Mouse (Mus musculus) liver, embryonic 12.5 days (tissue): Measurements from ENCODE around the gene Tmem229b. TPM values are rescaled to one million over a fixed set of nuclear protein-coding genes. Genes with fewer than 3 reads are reported as not detected.
"Not testable (repeated sequence)": the region's sequence is repeated elsewhere in the genome, so short reads cannot be mapped to it uniquely, and the experiment has no call there.

Source experiments
- ATAC-seq: fragments of 200-750 bp; cut with Nextera tagmentation; 2 replicates; pipeline ENCODE4 v1.8.0; 2017; ENCODE audit warnings: moderate number of reproducible peaks, mild to moderate bottlenecking, moderate library complexity
- H3K27ac ChIP-seq: fragments of 300-500 bp; sonication (generic); 2 replicates; pipeline ENCODE4 v1.5.1; 2016; ENCODE audit warnings: mild to moderate bottlenecking
- H3K27me3 ChIP-seq: fragments of 300-500 bp; sonication (generic); replicated peaks from 2 replicates; pipeline ENCODE4 v1.6.1; 2016; ENCODE audit warnings: mild to moderate bottlenecking, moderate library complexity
- H3K36me3 ChIP-seq: fragments of 300-500 bp; sonication (generic); 2 replicates; pipeline ENCODE4 v1.6.1; 2016; ENCODE audit warnings: mild to moderate bottlenecking, moderate library complexity
- H3K4me1 ChIP-seq: fragments of 300-500 bp; sonication (generic); 2 replicates; pipeline ENCODE4 v1.6.1; 2016
- H3K4me2 ChIP-seq: fragments of 300-500 bp; sonication (generic); 2 replicates; pipeline ENCODE4 v1.6.1; 2016; ENCODE audit warnings: mild to moderate bottlenecking, moderate library complexity
- H3K4me3 ChIP-seq: fragments of 300-500 bp; sonication (generic); 2 replicates; pipeline ENCODE4 v1.5.1; 2016; ENCODE audit warnings: mild to moderate bottlenecking, moderate library complexity
- H3K9ac ChIP-seq: fragments of 300-500 bp; sonication (generic); 2 replicates; pipeline ENCODE4 v1.6.1; 2016; ENCODE audit warnings: mild to moderate bottlenecking, moderate library complexity
- H3K9me3 ChIP-seq: fragments of 300-500 bp; sonication (generic); replicated peaks from 2 replicates; pipeline ENCODE4 v1.6.1; 2016; ENCODE audit warnings: mild to moderate bottlenecking, moderate library complexity
- WGBS: fragments of 180-500 bp; shearing (Covaris S2); methylation state at CpG from one replicate; pipeline ENCODE4 v1.1.7; 2016; ENCODE audit not compliant: insufficient replicate concordance; 5-methylcytosine and 5-hydroxymethylcytosine counted together
- polyA plus RNA-seq: library from polyadenylated mRNA; unstranded; fragments of >200 nt; fragmentation: Nextera tagmentation; extraction: Ambion mirVana; gene quantifications from 2 replicates; pipeline ENCODE4 v1.2.1, GENCODE M21; 2016

Tmem229b gene
- polyA plus RNA-seq, 1 experiment from 2014 or later, result 3.8 TPM

DNA sequence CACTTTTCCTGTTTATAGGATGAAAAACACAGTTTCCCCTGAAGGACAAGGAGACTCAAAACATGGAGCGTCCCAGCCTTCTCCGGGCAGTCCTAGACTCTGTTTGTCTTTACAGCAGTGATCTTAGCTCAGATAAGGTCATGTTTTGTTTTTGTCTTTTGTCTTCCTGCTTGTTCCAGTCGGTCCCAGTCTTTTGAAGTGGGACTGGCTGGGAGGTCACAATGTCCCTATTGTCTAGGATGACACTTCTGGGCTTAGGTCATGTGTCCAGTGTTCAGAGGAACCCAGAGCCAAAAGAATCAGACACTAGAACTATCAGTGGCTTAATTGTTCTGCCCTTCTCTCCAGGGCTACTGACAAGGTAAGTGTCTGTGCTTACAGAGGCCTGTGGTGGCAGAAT is 27.9 kb upstream of the Tmem229b start:
- Histone ChIP-seq H3K4me3 (no peak overlapping the region), H3K4me1 (no peaks in the 10 kb centered on the region), H3K9me3 (no peaks in the 10 kb centered on the region), H3K36me3 (no peaks in the 10 kb centered on the region), H3K27me3 (peaks cover 19% of the 10 kb centered on the region), H3K4me2 (no peak overlapping the region), H3K9ac (no peak overlapping the region), H3K27ac (no peak overlapping the region)
- no peak for ATAC-seq
- 28% methylated on average over 3 of the region's 3 CpGs for WGBS

DNA sequence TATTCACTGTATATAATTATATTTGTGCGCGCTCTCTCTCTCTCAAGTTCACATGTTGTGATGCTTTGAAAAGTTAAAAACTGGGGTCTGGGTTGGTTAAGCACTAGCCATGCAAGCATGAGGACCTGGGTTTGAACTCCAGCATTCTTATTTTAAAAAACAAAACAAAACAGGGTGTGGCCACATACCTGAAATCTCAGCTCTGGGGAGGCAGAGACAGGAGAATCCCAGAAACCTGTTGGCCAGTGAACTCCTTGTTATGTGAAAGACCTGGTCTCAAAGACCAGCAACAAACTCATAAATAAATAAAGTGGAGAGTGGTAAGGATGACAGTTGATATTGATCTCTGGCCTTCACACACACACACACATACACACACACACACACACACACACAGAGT is 26.9 kb upstream of the Tmem229b start:
- Histone ChIP-seq H3K27me3 (peaks cover 29% of the 10 kb centered on the region), H3K27ac (no peak overlapping the region), H3K4me3 (no peak overlapping the region), H3K4me1 (peaks cover 6% of the 10 kb centered on the region), H3K9ac (no peak overlapping the region), H3K4me2 (no peak overlapping the region), H3K36me3 (no peaks in the 10 kb centered on the region), H3K9me3 (no peaks in the 10 kb centered on the region)
- 87% methylated on average over 2 of the region's 2 CpGs for WGBS
- ATAC-seq, result no peak

DNA sequence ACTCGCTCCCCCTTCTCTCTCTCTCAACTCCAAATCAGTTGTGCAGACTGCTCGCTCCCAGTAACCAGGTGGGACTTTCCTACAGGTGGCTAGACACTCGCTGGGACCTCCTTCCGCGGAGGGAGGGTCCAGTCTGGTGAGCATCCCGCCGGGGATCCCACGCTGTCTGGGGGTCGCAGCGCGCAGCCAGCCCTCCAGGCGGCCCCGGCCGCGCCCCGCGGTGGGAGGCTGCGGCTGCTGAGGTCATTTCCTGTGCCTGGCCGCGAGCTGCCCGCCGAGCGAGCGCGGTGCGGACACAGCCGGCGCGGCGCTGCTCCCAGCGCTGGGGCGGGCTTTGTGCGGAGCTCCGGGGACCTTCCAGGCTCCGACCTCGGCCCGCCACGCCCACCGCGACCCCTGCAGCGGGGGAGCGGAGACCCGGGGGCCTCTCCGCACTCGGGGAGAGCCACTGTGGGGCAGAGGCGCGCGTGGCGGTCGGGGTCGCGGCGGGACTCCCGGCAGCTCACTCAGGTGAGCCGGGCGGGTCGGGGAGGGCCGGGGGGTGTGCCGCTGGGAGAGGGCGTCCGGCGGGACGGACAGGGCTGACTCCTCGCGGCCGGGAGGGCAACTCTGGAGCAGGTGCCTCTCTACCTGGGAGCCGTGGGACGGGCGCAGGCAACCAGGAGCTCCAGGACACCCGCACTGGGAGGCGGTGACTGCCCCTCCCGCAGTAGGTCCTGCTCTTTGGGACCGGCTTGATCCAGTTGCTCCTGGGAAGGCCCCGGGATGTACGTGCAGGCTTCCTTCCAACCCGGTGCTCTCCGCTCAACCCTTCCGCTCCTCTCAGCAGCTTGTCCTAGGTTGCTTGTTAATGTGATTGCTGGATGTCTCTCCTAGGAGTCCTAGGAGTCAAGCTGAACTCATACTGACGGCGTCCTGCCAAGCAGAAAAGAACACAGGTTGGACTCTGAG is 21.8 kb upstream of the Tmem229b start, which contains the start of gene Plekhh1:
Gene Plekhh1 (plus strand): TSS at position 253 of the 951 bp plus-strand sequence.
- no peak within 1 kb of the TSS for H3K27ac ChIP-seq
- WGBS, result under 1% methylated on average over 56 of the region's 80 CpGs

DNA sequence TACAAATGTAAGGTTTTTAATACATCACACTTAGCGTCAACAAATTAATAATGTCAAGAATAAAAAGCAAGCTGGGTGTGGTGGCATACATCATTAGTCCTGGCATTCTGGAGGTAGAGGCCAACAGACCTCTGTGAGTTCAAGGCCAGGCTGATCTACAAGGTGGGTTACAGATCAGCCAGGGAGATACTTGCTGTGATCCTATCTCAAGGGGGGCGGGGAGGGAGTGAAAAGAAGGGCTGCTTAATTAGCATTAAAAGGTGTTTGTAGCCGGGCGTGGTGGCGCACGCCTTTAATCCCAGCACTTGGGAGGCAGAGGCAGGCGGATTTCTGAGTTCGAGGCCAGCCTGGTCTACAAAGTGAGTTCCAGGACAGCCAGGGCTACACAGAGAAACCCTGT is 20.1 kb upstream of the Tmem229b start:
- Histone ChIP-seq H3K4me1 (peaks cover 14% of the 10 kb centered on the region), H3K27me3 (peaks cover 62% of the 10 kb centered on the region)
- not testable (repeated sequence) for H3K27ac ChIP-seq, H3K36me3 ChIP-seq, H3K9ac ChIP-seq, ATAC-seq, H3K9me3 ChIP-seq, H3K4me2 ChIP-seq, H3K4me3 ChIP-seq
- 83% methylated on average over 8 of the region's 8 CpGs for WGBS

More for the DNA sequence above, 21.8 kb upstream of the Tmem229b start, which contains the start of gene Plekhh1:
- Histone ChIP-seq H3K9ac (peak within 1 kb of the TSS; percentile 64), H3K36me3 (no peaks in the 10 kb centered on the region), H3K27me3 (peaks cover 68% of the 10 kb centered on the region), H3K9me3 (no peaks in the 10 kb centered on the region), H3K4me2 (peak within 1 kb of the TSS; percentile 90), H3K4me3 (peak within 1 kb of the TSS; percentile 66), H3K4me1 (peaks cover 14% of the 10 kb centered on the region)
- ATAC-seq, result peak; percentile 44

DNA sequence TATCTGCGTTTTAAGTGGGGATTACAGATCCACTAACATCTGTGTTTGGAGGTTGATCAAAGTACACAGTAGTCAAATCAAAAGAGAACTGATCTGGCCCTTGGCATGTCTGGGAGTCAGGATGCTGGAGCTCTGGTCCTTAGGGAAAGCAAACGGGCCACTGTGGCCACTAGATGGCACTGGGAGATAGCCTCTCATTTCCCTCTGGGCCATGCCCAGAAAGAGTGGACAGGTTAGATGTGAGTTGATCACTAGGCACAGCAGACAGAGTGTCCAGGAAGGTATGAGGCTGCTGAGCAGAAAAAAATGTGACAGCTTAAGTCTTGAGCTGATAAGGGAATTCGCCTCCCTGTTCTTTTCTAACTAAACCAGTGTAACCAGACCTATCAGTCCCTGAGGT is 15.5 kb upstream of the Tmem229b start:
- H3K4me3 ChIP-seq, result no peak overlapping the region
- peaks cover 4% of the 10 kb centered on the region; the same call in 1 of the 2 replicates for H3K4me1 ChIP-seq
- H3K9ac ChIP-seq, result no peak overlapping the region
- no peak overlapping the region for H3K27ac ChIP-seq
- H3K36me3 ChIP-seq, result no peaks in the 10 kb centered on the region
- WGBS, result 12% methylated on average over 3 of the region's 3 CpGs
- H3K4me2 ChIP-seq, result no peak overlapping the region
- ATAC-seq, result no peak
- H3K9me3 ChIP-seq, result no peaks in the 10 kb centered on the region
- peaks cover 25% of the 10 kb centered on the region for H3K27me3 ChIP-seq

DNA sequence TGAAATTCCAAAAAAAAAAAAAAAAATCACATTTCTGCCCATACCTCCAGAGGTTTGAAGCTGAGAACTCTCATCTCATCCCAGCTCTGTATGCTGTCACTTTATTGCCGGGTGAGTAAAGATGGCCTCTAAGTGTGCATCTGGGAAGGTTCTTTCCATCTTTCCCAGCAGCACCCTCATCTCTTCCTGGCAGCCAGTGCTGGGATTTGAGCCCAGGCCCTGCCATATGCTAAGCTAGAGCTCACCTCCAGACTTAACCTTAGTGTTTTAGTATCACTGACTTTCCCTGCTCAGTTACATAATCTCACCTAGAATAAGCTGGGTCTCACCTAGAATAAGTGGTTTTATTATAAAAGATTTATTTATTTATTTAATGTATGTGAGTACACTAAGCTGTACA is 14.5 kb upstream of the Tmem229b start:
- WGBS, result 69% methylated on average over 1 of the region's 1 CpGs
- Histone ChIP-seq H3K9ac (no peak overlapping the region), H3K4me2 (no peak overlapping the region), H3K4me1 (peaks cover 4% of the 10 kb centered on the region; the same call in 1 of the 2 replicates), H3K36me3 (no peaks in the 10 kb centered on the region), H3K4me3 (no peak overlapping the region), H3K9me3 (no peaks in the 10 kb centered on the region), H3K27ac (no peak overlapping the region), H3K27me3 (peaks cover 16% of the 10 kb centered on the region)
- ATAC-seq, result no peak

DNA sequence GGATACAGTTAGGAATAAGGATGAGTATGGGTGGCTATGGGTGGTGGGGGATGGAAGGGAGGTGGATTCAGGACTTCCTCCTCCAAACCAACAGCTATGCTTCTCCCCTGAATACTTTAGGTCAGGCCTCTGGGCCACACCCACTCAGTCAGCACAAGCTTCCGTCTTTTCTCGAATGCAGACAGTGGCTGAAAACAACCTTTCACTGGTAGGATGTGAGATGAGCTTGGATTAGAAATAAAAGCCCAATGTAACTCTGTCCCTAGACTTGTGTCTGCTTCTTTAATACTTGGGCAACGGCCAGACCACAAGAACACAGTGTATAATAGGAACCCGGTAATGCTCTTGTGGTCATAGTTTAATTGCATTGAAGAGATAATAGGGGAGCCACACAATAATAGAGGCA is 10.6 kb upstream of the Tmem229b start:
- 0 out of 2 replicates have a peak overlapping the region, but pooled peaks have one; percentile 3 for H3K4me2 ChIP-seq
- ATAC-seq, result no peak
- H3K4me3 ChIP-seq, result no peak overlapping the region
- H3K4me1 ChIP-seq, result peaks cover 13% of the 10 kb centered on the region; the same call in 1 of the 2 replicates
- no peak overlapping the region for H3K9ac ChIP-seq
- H3K27ac ChIP-seq, result no peak overlapping the region
- no peaks in the 10 kb centered on the region for H3K36me3 ChIP-seq
- no peaks in the 10 kb centered on the region for H3K27me3 ChIP-seq
- 19% methylated on average over 4 of the region's 4 CpGs for WGBS
- no peaks in the 10 kb centered on the region for H3K9me3 ChIP-seq

DNA sequence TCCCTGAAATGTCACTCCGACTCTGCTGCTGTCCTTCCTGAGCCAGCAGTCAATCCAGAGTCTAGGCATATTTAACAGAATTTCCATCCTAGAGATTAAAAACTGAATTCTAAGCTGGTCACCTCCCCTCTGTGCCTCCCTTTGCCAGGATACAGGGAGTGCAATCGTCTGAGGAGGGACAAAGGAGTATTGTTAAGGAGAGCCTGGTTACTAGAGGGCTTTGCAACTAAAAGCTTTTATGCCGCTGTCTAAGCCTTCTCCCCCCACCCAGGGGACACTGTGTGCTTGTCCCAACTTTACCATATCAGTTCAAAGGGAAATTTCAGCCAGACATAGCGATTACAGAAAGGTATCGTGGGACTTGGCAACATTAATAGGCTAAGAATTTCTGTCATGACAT is 8.7 kb upstream of the Tmem229b start:
- Histone ChIP-seq H3K4me1 (peaks cover 13% of the 10 kb centered on the region; the same call in 1 of the 2 replicates), H3K9ac (no peak overlapping the region), H3K27me3 (no peaks in the 10 kb centered on the region), H3K4me3 (no peak overlapping the region), H3K4me2 (no peak overlapping the region), H3K36me3 (no peaks in the 10 kb centered on the region), H3K27ac (no peak overlapping the region), H3K9me3 (no peaks in the 10 kb centered on the region)
- WGBS, result 68% methylated on average over 5 of the region's 5 CpGs
- no peak for ATAC-seq

DNA sequence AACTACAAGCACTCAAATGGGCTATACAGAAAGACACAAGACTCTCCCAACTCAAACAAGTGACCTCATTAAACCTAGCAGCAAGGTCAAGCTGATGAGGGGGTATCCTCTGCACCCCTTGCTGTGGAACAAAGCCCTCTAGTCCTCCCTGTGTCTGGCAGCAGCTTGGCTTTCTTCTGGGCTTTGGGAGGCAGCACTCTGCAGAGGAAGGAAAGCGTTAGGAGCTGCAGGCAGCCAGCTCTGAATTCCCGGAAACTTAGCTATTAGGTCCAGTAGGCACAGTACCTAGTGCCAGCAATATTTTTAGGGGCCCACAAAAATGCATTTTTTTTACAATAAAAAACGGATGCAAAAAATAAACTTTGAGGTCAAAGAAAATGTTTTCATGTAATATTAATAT is 3.1 kb upstream of the Tmem229b start:
- H3K9ac ChIP-seq, result no peak overlapping the region
- H3K4me2 ChIP-seq, result no peak overlapping the region
- no peaks in the 10 kb centered on the region for H3K9me3 ChIP-seq
- whole genome bisulfite sequencing, result 45% methylated on average over 3 of the region's 3 CpGs
- H3K36me3 ChIP-seq, result no peaks in the 10 kb centered on the region
- no peak for ATAC-seq
- H3K4me3 ChIP-seq, result no peak overlapping the region
- peaks cover 38% of the 10 kb centered on the region for H3K27me3 ChIP-seq
- peaks cover 22% of the 10 kb centered on the region for H3K4me1 ChIP-seq
- no peak overlapping the region for H3K27ac ChIP-seq

DNA sequence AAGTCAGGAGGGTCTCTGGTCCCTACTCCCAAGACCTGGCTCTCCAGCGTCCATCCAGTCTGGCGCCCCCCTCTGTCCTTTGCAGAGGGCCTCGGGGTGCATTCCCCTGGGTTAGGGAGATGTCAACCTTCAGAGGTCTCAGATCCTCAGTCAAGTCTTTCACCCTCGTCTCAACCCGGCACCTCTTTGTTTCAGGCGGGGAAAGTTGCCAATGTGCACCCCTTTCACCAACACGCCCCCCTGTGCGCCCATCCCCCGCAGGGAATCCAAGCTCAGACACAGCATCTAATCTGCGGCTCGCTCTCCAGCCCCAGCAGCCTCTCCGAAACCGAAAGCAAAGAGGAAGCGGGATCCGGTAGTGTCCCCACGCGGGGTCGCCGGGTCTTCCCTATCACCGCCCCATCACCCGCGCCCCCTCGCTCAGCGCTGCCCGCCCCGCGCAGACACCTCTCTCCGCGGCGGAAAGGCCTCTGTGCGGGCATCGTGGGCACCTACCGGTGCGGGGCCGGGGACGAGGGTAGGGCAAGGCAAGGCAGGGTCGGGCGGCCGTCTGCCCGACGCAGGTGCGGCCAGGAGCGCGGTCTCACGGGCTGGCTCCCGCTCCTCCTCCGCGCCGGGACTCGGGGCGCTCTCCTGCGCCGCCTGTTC is 825 bp downstream of the Tmem229b start:
- peaks cover 29% of the 10 kb centered on the region for H3K4me1 ChIP-seq
- no peaks in the 10 kb centered on the region for H3K9me3 ChIP-seq
- peak overlapping the region; percentile 79 for H3K9ac ChIP-seq
- peak overlapping the region; percentile 85 for H3K4me3 ChIP-seq
- H3K36me3 ChIP-seq, result no peaks in the 10 kb centered on the region
- no peak overlapping the region for H3K27ac ChIP-seq
- peaks cover 52% of the 10 kb centered on the region for H3K27me3 ChIP-seq
- peak; percentile 39; the same call in 1 of the 2 replicates for ATAC-seq
- WGBS, result under 1% methylated on average over 48 of the region's 53 CpGs
- H3K4me2 ChIP-seq, result peak overlapping the region; percentile 95

DNA sequence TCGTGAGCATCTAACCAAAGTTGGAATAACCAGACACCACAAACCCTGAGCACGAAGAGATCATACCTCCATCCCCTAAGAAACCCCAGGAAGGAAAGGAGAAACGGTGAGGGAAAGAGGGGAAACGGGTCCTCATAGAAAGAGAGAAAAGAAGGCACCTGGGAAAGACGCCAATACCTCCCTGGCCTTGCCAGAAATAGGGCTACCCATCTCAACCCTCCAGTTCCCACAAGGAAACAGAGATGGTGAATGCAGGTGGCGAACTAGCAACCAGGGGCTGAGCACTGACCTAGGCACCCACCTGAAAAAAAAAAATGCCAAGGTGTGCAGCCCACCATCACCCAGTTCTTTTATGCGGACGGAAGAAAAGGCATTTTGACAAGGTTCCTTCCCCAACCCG is 1.4 kb downstream of the Tmem229b start:
- H3K9me3 ChIP-seq, result no peaks in the 10 kb centered on the region
- peak overlapping the region; percentile 85 for H3K4me3 ChIP-seq
- H3K4me1 ChIP-seq, result peaks cover 29% of the 10 kb centered on the region
- H3K27me3 ChIP-seq, result peaks cover 52% of the 10 kb centered on the region
- no peak for ATAC-seq
- no peak overlapping the region for H3K9ac ChIP-seq
- H3K27ac ChIP-seq, result no peak overlapping the region
- H3K36me3 ChIP-seq, result no peaks in the 10 kb centered on the region
- H3K4me2 ChIP-seq, result peak overlapping the region; percentile 95
- WGBS, result 35% methylated on average over 9 of the region's 9 CpGs

DNA sequence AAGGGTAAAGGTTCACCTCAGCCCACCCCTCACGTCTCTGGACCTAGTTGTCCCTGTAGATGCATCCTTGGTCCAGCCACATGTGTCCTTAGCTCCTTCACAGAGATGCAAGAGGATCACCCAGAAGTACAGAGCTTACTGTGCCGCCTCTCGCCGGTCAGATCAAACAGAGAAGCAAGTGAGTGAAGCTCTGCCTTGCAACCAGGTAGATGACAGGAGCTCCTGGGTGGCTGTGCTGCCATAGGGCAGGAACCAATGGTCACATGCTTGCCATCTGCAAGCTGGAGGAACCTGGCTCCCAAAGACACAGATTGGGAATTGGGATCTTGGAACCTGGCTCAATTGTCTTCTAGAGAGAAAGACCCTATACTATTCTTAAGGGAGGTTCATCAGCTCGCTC is 2.0 kb downstream of the Tmem229b start:
- H3K9me3 ChIP-seq, result no peaks in the 10 kb centered on the region
- no peaks in the 10 kb centered on the region for H3K36me3 ChIP-seq
- peaks cover 50% of the 10 kb centered on the region for H3K27me3 ChIP-seq
- H3K4me3 ChIP-seq, result no peak overlapping the region
- ATAC-seq, result no peak
- H3K4me1 ChIP-seq, result peaks cover 33% of the 10 kb centered on the region
- H3K4me2 ChIP-seq, result no peak overlapping the region
- WGBS, result 69% methylated on average over 5 of the region's 5 CpGs
- H3K9ac ChIP-seq, result no peak overlapping the region
- H3K27ac ChIP-seq, result no peak overlapping the region
